Mouse (Mus musculus): ENCODE results near the gene Il5ra. TPM values are rescaled to one million over a fixed set of nuclear protein-coding genes. Genes with fewer than 3 reads are reported as not detected.

The Il5ra gene
- polyA plus RNA-seq (2015; fragmentation: Nextera tagmentation; extraction: Ambion mirVana) = 0.05 TPM in 1 of 2 replicates, not detected in the other

DNA sequence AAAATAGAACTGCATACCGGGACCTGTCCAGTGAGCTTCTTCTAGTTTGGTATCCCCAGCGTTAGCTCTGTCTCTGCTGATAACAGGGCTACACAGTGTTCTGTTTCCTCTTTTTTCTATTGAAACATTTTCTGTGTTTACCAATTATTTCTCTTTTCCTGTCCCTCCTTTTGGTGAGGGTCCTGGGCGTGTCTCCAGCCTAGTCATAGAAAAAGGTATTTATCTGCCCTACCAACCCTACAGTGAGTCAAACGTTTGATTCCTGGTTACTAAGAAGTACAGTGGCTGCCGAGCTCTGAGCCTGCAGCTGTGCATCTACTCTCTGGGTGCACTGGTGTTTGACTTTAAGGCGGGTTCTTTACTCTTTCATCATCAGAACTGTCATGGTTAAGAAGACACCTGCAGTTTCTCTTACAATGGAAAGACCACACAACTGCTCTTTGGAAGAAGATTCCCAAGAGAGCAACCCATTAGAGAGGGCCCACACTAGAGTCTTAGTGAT lies at the start of gene Il5ra:
Gene Il5ra, minus strand, starts transcription at position 151 of the 502 bp plus-strand sequence.
- no peak within 1 kb of the TSS for H3K9ac ChIP-seq (replicated peaks)
- no peaks in the 10 kb centered on the region for H3K27me3 ChIP-seq
- ATAC-seq (replicated peaks) = no peak
- no peak within 1 kb of the TSS for H3K4me3 ChIP-seq
- no peaks in the 10 kb centered on the region for H3K9me3 ChIP-seq
- H3K27ac ChIP-seq (replicated peaks) = no peak within 1 kb of the TSS
- no peaks in the 10 kb centered on the region for H3K36me3 ChIP-seq
- no peaks in the 10 kb centered on the region for H3K4me1 ChIP-seq
- 80% methylated on average over 6 of the region's 6 CpGs for WGBS
- no peak within 1 kb of the TSS for H3K4me2 ChIP-seq (replicated peaks)

DNA sequence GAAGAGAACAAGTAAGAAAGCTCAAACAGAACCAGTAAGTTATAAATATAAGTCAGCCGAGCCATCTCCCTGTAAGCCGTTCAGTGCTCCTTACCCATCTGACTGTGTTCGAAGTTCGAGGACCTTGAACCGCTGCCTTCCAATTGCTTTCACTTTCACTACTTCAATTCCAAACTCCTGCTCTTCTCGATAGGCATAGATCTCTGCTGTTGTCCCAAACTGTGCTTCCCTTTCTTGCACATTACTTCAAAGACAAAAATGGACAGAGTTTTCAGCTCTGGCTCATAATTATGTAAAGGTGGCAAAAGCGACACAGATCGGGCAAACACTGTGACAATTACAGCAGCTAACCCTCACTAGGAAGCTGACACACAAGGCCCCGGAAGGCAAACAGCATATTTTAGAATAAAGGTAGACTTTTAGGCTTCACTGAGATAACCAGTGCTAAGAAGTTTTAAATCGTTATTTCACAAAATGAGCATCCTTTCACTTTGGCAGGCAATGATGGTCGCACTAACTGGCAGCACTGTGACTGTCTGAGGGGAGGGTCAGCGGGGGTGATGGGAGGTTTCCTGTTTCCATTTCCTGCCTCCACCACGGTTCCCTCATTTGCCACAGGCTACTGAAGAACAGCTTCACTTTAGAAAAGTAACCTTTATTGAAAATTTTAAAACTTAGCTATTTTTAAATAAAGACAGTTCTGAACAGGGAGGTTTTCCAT lies 45.4 kb upstream of the Il5ra start:
- H3K4me3 ChIP-seq = no peak overlapping the region
- ATAC-seq (replicated peaks) = no peak
- WGBS = 92% methylated on average over 13 of the region's 13 CpGs

DNA sequence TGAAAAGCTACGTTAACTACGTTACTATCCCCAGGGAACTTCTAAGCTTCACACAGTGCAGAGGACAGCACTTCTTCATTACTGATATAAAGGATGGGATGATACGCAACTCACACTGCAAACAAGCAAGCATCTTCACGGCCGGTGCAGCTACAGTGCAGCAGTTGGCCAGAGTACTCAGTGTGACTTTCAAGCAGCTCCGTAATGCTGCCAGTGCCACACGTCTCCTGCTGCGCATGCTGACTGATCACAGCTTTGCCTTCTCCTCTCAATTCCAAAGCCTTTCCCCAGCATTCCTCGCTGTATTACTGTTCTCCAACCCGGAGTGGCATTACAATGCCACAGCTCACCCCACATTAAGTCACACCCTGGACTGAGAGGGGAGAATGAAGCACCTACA lies 44.8 kb upstream of the Il5ra start:
- ATAC-seq (replicated peaks) = no peak
- no peak overlapping the region for H3K9ac ChIP-seq (replicated peaks)
- no peak overlapping the region for H3K27ac ChIP-seq (replicated peaks)
- H3K4me1 ChIP-seq = peaks cover 4% of the 10 kb centered on the region
- H3K4me2 ChIP-seq (replicated peaks) = no peak overlapping the region
- H3K9me3 ChIP-seq = no peaks in the 10 kb centered on the region
- peaks cover 53% of the 10 kb centered on the region for H3K36me3 ChIP-seq
- no peaks in the 10 kb centered on the region for H3K27me3 ChIP-seq
- 94% methylated on average over 10 of the region's 10 CpGs for WGBS
- H3K4me3 ChIP-seq = no peak overlapping the region

More for the DNA sequence above, 45.4 kb upstream of the Il5ra start:
- no peaks in the 10 kb centered on the region for H3K9me3 ChIP-seq
- peaks cover 47% of the 10 kb centered on the region for H3K36me3 ChIP-seq
- peaks cover 10% of the 10 kb centered on the region for H3K4me1 ChIP-seq
- H3K9ac ChIP-seq (replicated peaks) = no peak overlapping the region
- H3K27me3 ChIP-seq = no peaks in the 10 kb centered on the region
- H3K4me2 ChIP-seq (replicated peaks) = no peak overlapping the region
- no peak overlapping the region for H3K27ac ChIP-seq (replicated peaks)

DNA sequence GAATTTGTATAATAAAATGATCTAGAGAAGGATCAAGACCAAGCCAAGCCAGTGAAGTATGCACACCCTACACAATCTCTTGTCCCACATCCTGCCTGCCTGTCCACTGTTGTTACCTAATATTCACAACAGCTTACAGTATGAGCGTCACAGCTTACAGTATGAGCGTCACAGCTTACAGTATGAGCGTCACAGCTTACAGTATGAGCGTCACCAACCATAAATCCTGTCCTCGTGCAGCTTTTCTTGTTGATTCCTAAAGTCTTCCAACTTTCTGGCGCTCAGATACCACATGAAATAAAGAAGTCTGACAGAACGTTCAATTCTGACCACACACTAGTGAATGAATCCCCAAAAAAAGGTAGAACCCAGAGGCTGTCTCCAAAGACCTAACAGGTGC lies 44.3 kb upstream of the Il5ra start:
- Histone ChIP-seq H3K9ac (replicated peaks) (no peak overlapping the region), H3K4me3 (no peak overlapping the region), H3K36me3 (peaks cover 58% of the 10 kb centered on the region), H3K4me2 (replicated peaks) (no peak overlapping the region), H3K27ac (replicated peaks) (no peak overlapping the region), H3K9me3 (no peaks in the 10 kb centered on the region), H3K27me3 (no peaks in the 10 kb centered on the region), H3K4me1 (no peaks in the 10 kb centered on the region)
- no peak for ATAC-seq (replicated peaks)
- WGBS = 94% methylated on average over 7 of the region's 7 CpGs

DNA sequence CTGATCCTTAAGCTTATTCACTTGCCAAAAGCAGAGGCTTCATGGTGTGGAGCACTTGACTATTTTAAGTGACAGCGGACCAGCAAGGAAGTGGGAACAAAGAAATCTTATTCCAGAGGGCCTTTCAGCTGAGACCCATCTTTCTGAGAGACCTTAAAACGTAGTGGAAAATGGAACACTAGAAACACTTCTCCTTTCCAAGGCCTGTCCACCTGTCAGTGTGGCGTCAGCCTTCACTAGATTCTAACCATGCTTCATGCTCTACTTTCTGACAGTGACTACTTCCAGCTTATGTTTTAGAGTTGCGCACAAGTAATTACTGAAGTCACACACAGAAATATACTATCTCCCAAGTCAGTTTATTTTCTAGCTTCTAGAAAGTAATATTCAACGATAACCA lies 43.6 kb upstream of the Il5ra start:
- H3K36me3 ChIP-seq = peaks cover 59% of the 10 kb centered on the region
- no peak overlapping the region for H3K4me3 ChIP-seq
- no peaks in the 10 kb centered on the region for H3K4me1 ChIP-seq
- no peak for ATAC-seq (replicated peaks)
- WGBS = 93% methylated on average over 5 of the region's 5 CpGs
- no peaks in the 10 kb centered on the region for H3K9me3 ChIP-seq
- no peak overlapping the region for H3K9ac ChIP-seq (replicated peaks)
- no peak overlapping the region for H3K27ac ChIP-seq (replicated peaks)
- no peak overlapping the region for H3K4me2 ChIP-seq (replicated peaks)
- H3K27me3 ChIP-seq = no peaks in the 10 kb centered on the region

DNA sequence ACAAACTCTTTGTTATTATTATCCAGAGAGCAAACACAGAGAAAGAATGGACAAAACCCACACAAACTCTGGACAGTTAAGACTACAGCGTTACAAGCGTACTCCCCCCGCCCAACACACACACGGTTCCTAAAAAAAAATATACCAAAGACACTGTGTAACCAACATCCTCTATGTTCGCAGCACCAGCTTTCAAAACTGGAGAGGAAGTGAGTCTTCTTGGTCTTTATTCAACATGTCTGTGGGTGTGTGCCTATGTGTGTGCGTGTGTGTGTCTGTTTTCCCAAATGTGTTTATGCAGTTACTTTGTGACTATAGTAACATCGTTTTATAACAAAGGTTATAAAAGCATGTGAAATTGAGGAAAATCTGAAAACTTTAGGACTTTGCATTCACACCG lies 42.6 kb upstream of the Il5ra start:
- no peak overlapping the region for H3K4me3 ChIP-seq
- no peaks in the 10 kb centered on the region for H3K27me3 ChIP-seq
- no peak overlapping the region for H3K9ac ChIP-seq (replicated peaks)
- H3K36me3 ChIP-seq = peaks cover 59% of the 10 kb centered on the region
- ATAC-seq (replicated peaks) = no peak
- no peak overlapping the region for H3K27ac ChIP-seq (replicated peaks)
- no peak overlapping the region for H3K4me2 ChIP-seq (replicated peaks)
- no peaks in the 10 kb centered on the region for H3K4me1 ChIP-seq
- no peaks in the 10 kb centered on the region for H3K9me3 ChIP-seq
- 95% methylated on average over 8 of the region's 8 CpGs for WGBS

DNA sequence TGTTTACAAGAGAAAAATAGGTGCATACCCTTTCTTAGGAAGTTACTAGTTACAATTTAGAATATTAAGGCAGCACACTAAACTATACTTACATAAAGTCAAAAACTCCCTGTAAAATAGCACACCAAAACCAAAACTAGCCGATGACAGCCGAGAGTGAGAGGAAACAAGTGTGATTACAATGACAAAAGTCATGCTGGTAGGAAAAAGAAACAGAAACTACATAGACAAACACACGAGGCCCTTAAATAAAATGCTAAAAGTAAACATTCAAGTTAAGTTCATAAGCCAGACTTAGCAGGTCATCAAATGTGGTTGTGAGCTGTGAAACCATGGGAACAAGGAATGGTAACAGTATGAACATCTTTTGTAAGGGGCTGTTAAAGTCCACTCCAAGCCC lies 38.3 kb upstream of the Il5ra start:
- WGBS = 94% methylated on average over 3 of the region's 3 CpGs
- Histone ChIP-seq H3K4me1 (no peaks in the 10 kb centered on the region), H3K27me3 (no peaks in the 10 kb centered on the region), H3K27ac (replicated peaks) (no peak overlapping the region), H3K9ac (replicated peaks) (no peak overlapping the region), H3K36me3 (peaks cover 48% of the 10 kb centered on the region), H3K4me2 (replicated peaks) (no peak overlapping the region), H3K4me3 (no peak overlapping the region), H3K9me3 (no peaks in the 10 kb centered on the region)
- no peak for ATAC-seq (replicated peaks)

DNA sequence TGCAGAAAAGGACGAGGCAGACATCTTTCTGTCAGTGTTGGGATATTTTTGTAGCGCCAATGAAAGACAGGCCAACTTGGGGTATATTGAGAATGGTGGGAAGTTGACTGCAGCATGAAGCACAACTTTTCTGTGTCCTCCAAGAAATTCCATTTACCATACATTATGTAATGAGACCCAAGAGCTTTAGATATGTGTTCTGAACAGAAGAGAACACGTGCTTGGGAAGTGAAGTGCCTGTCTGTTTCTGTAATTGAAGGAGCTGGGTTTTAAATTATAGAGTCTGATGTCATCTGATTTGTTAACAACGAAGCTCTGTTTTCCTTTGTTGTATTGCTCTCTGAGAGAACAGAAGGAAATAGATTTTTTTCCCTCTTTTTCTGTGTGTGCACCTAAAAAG lies 21.2 kb upstream of the Il5ra start:
- 29% methylated on average over 4 of the region's 4 CpGs for WGBS

DNA sequence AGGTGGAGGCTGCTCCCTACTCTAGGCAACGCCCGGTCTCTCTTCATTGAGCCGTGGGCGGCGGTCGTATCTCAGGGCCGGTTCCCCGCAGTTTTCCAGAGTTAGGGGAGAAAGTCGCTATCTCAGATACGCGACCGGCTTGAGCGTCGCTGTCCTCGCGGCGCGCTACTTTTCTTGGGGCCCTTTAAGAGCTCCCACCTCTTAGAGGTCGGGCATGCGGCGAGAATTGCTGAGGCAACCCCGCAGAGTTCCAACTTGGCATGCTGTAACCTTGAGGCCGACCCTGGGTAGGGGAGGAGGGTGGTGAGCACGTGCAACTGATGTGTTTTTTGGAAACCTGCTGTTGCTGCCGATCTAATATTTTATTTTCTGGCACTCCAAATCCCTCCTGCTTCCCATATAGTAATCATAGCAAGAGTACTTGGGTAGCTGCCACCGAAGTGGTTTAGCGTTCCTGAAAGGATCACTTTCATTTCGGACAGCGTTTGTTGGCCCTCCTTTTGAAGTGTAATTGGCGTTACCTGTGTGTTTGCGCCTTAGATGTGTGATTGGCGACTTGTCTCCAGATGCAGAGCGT lies 20.5 kb upstream of the Il5ra start:
- WGBS = 2% methylated on average over 33 of the region's 33 CpGs
- no peaks in the 10 kb centered on the region for H3K9me3 ChIP-seq
- H3K4me1 ChIP-seq = peaks cover 14% of the 10 kb centered on the region
- H3K27ac ChIP-seq (replicated peaks) = no peak overlapping the region
- no peaks in the 10 kb centered on the region for H3K27me3 ChIP-seq
- H3K4me3 ChIP-seq = peak overlapping the region; percentile 74
- peaks cover 18% of the 10 kb centered on the region for H3K36me3 ChIP-seq
- H3K4me2 ChIP-seq (replicated peaks) = peak overlapping the region; percentile 64
- H3K9ac ChIP-seq (replicated peaks) = peak overlapping the region; percentile 50
- no peak; the same call in 1 of the 2 replicates for ATAC-seq (replicated peaks)

More for the DNA sequence above, 21.2 kb upstream of the Il5ra start:
- no peaks in the 10 kb centered on the region for H3K9me3 ChIP-seq
- peak overlapping the region; percentile 50 for H3K9ac ChIP-seq (replicated peaks)
- no peaks in the 10 kb centered on the region for H3K27me3 ChIP-seq
- peak overlapping the region; percentile 64 for H3K4me2 ChIP-seq (replicated peaks)
- no peak for ATAC-seq (replicated peaks)
- no peak overlapping the region for H3K27ac ChIP-seq (replicated peaks)
- H3K4me1 ChIP-seq = peaks cover 14% of the 10 kb centered on the region
- peaks cover 22% of the 10 kb centered on the region for H3K36me3 ChIP-seq
- peak overlapping the region; percentile 74 for H3K4me3 ChIP-seq

DNA sequence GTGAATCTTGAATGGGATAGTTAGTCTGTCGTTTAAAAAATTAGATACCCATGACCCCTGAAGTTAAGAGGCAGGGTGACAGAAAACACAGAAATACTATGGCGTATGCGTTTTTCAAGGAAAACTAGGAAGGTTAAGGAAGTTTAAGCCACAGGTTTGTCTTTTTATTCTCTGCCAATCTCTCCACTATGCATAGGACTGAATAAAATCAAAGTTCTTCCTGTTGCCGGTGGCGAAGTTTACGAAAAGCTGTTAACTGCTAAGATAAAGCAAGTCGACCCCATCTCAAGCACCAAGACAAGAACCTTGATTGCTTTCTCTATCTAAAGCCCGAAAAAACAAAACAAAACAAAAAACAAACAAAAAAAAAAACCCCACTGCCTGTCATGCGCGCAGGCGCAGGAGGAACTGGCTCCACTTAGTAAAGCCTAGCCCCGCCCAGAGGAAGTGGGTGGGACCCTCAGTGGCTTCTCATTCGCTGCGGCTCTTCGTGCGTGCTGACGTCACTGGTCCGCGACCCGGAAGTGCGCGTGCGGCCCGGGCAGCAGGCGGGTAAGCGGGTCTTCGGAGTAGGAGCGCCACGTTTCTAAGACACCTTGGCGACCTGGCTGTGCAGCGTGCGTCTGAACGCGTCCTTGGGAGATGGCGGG lies 19.9 kb upstream of the Il5ra start, which contains the start of gene Trnt1:
Gene Trnt1, plus strand, starts transcription at position 481 of the 650 bp plus-strand sequence.
- Histone ChIP-seq H3K27me3 (no peaks in the 10 kb centered on the region), H3K4me3 (peak within 1 kb of the TSS; percentile 74), H3K4me1 (peaks cover 14% of the 10 kb centered on the region), H3K9ac (replicated peaks) (peak within 1 kb of the TSS; percentile 50), H3K4me2 (replicated peaks) (peak within 1 kb of the TSS; percentile 64), H3K27ac (replicated peaks) (no peak within 1 kb of the TSS; the same call in 1 of the 2 replicates), H3K9me3 (no peaks in the 10 kb centered on the region), H3K36me3 (peaks cover 14% of the 10 kb centered on the region)
- ATAC-seq (replicated peaks) = peak; percentile 100
- WGBS = 9% methylated on average over 35 of the region's 35 CpGs

DNA sequence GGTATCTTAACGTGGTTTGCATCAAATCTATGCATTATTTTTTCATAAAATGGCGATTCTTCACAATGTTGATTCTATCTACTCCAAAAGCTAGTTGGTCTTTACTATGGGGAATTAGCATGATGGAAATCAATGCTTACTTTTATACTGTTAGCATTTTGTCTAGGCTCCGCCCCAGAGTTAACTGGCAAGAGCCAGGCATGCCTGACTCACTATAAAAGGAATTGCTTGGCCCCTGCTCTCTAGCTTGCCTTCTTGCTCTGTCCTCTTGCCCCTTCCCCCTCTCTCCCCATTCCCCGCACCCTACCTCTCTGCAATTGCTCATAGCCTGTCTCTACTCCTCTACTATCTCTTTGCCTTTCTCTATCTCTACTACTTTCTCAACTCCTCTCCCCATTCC lies 17.9 kb upstream of the Il5ra start:
- ATAC-seq (replicated peaks) = no peak
- H3K36me3 ChIP-seq = no peaks in the 10 kb centered on the region
- H3K4me2 ChIP-seq (replicated peaks) = no peak overlapping the region
- peaks cover 14% of the 10 kb centered on the region for H3K4me1 ChIP-seq
- 79% methylated on average over 4 of the region's 4 CpGs for WGBS
- H3K27ac ChIP-seq (replicated peaks) = no peak overlapping the region
- H3K9me3 ChIP-seq = no peaks in the 10 kb centered on the region
- no peak overlapping the region for H3K9ac ChIP-seq (replicated peaks)
- H3K4me3 ChIP-seq = no peak overlapping the region
- H3K27me3 ChIP-seq = no peaks in the 10 kb centered on the region

DNA sequence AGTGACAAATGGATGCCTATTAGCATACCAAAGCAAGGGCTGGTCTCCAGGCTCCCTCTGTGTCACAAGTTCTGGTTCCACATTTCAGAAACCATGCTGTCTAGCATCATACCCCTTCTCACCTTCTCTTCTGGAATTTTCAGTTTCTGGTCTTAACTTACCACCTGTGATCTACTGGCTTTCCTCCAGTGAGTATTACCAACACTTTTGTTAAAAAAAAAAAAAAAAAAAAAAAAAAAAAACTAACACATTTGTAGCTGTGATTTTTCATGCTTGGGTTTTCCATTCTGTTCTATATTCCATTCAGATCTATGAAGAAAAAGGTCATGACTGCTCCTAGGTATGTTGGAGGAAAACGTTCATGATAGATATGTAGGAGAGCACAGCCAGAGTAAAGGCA lies 17.1 kb upstream of the Il5ra start:
- peaks cover 14% of the 10 kb centered on the region for H3K4me1 ChIP-seq
- H3K36me3 ChIP-seq = no peaks in the 10 kb centered on the region
- no peak overlapping the region for H3K27ac ChIP-seq (replicated peaks)
- H3K4me2 ChIP-seq (replicated peaks) = no peak overlapping the region
- no peaks in the 10 kb centered on the region for H3K27me3 ChIP-seq
- no peaks in the 10 kb centered on the region for H3K9me3 ChIP-seq
- 87% methylated on average over 1 of the region's 1 CpGs for WGBS
- H3K4me3 ChIP-seq = no peak overlapping the region
- H3K9ac ChIP-seq (replicated peaks) = no peak overlapping the region
- ATAC-seq (replicated peaks) = no peak
